Mouse (Mus musculus) right cerebral cortex, postnatal 36 days (tissue): ENCODE measurements around the gene Samd15.

Experiments
- DNase-seq, 2 experiments: peaks; one replicate each; pipeline ENCODE4 v3.0.0; 2022; ENCODE audit warnings: low spot score in 2 of 2, mixed read lengths in 1 of 2

The Samd15 gene

GRCm38 (mm10) chr12:87230379-87230895 is 30.9 kb downstream of the Samd15 start:
- DNase-seq: no peak

- DNase-seq: no peak
Observed at GRCm38 (mm10) chr12:87236882-87237483, 37.5 kb downstream of the Samd15 start.

- no peak for DNase-seq
Observed at GRCm38 (mm10) chr12:87238632-87239031, 39.1 kb downstream of the Samd15 start, which contains the start of gene Noxred1. Gene Noxred1 (minus strand): TSS chr12:87238732.

- no peak for DNase-seq
Observed at GRCm38 (mm10) chr12:87250161-87250560, 50.6 kb downstream of the Samd15 start.

GRCm38 (mm10) chr12:87253878-87254277 is 54.4 kb downstream of the Samd15 start:
- DNase-seq: no peak

GRCm38 (mm10) chr12:87256629-87257028 is 57.1 kb downstream of the Samd15 start:
- no peak for DNase-seq

GRCm38 (mm10) chr12:87260562-87260961 is 61.0 kb downstream of the Samd15 start:
- DNase-seq: no peak
